Mouse (Mus musculus): Measurements from ENCODE around the gene Epb41l1. TPM values are rescaled to one million over a fixed set of nuclear protein-coding genes. Genes with fewer than 3 reads are reported as not detected.
A peak's percentile ranks its signal among the peaks of the same experiment; 100 is the strongest.

Gene Epb41l1
- polyA plus RNA-seq, 1 experiment from 2014 or later: 6.2 TPM

DNA sequence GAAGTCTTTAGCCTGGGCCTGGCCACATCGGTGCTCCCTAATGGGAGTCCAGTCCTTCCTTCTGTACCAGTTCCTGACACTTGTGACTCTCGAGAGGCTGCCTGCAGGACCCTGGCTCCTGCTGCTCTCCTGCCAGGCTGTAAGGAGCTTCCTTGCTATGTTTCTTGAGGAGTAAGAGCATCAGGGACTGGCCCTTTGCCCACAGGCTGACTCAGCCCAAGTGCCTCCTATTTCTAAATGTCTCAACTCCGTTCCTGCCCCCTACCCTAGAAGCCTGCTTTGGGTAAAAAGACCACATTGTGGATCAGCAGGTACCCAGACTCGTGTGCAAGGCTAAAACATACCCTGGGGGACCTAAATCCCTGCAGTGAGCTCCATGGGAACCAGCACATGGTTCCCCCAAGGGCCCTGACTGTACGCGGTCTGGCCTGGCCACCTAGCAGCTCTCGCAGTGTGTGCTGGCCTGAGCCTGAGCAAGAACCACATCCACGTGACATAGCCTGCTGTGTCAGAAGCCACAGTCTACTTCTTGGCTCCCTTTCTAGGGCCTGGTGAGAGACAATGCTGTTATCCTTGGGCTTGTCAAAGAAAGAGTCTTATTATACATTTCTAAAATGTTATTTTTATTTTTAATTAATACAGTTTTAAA, 67.6 kb downstream of the Epb41l1 start:
- Histone ChIP-seq H3K4me1 (ENCODE audit: control insufficient read depth, insufficient read depth, low read length) (no peaks in the 10 kb centered on the region), H3K4me2 (replicated peaks; ENCODE audit: low read depth, low read length) (no peak overlapping the region), H3K9me3 (ENCODE audit: control insufficient read depth, low read depth, low read length) (no peaks in the 10 kb centered on the region), H3K9ac (replicated peaks; ENCODE audit: low read depth, low read length) (no peak overlapping the region), H3K27ac (ENCODE audit: low read length) (no peak overlapping the region), H3K36me3 (ENCODE audit: control insufficient read depth, insufficient read depth, low read length) (no peaks in the 10 kb centered on the region), H3K4me3 (ENCODE audit: low read depth, low read length) (no peak overlapping the region), H3K27me3 (ENCODE audit: control insufficient read depth, insufficient read depth, low read length) (no peaks in the 10 kb centered on the region)
- ATAC-seq (ENCODE audit: insufficient number of reproducible peaks, insufficient read depth, low FRiP score, low read depth): no peak
- 85% methylated on average over 8 of the region's 8 CpGs for WGBS

GRCm38 (mm10) chr2:156490176-156490575, 69.5 kb downstream of the Epb41l1 start:
- Histone ChIP-seq H3K36me3 (ENCODE audit: control insufficient read depth, insufficient read depth, low read length) (peaks cover 2% of the 10 kb centered on the region), H3K27me3 (ENCODE audit: control insufficient read depth, insufficient read depth, low read length) (no peaks in the 10 kb centered on the region), H3K27ac (ENCODE audit: low read length) (no peak overlapping the region), H3K4me1 (ENCODE audit: control insufficient read depth, insufficient read depth, low read length) (no peaks in the 10 kb centered on the region), H3K4me2 (replicated peaks; ENCODE audit: low read depth, low read length) (no peak overlapping the region), H3K4me3 (ENCODE audit: low read depth, low read length) (no peak overlapping the region), H3K9ac (replicated peaks; ENCODE audit: low read depth, low read length) (no peak overlapping the region), H3K9me3 (ENCODE audit: control insufficient read depth, low read depth, low read length) (no peaks in the 10 kb centered on the region)
- no peak for ATAC-seq (ENCODE audit: insufficient number of reproducible peaks, insufficient read depth, low FRiP score, low read depth)
- WGBS: 48% methylated on average over 11 of the region's 11 CpGs

- Histone ChIP-seq H3K27ac (ENCODE audit: low read length) (no peak overlapping the region), H3K27me3 (ENCODE audit: control insufficient read depth, insufficient read depth, low read length) (no peaks in the 10 kb centered on the region), H3K4me3 (ENCODE audit: low read depth, low read length) (no peak overlapping the region), H3K4me2 (replicated peaks; ENCODE audit: low read depth, low read length) (no peak overlapping the region), H3K9me3 (ENCODE audit: control insufficient read depth, low read depth, low read length) (no peaks in the 10 kb centered on the region), H3K36me3 (ENCODE audit: control insufficient read depth, insufficient read depth, low read length) (peaks cover 10% of the 10 kb centered on the region), H3K4me1 (ENCODE audit: control insufficient read depth, insufficient read depth, low read length) (no peaks in the 10 kb centered on the region), H3K9ac (replicated peaks; ENCODE audit: low read depth, low read length) (no peak overlapping the region)
- 73% methylated on average over 5 of the region's 5 CpGs for WGBS
- ATAC-seq (ENCODE audit: insufficient number of reproducible peaks, insufficient read depth, low FRiP score, low read depth): no peak
Measured at GRCm38 (mm10) chr2:156491796-156492195, 71.1 kb downstream of the Epb41l1 start.

GRCm38 (mm10) chr2:156493766-156494165, 73.1 kb downstream of the Epb41l1 start:
- H3K36me3 ChIP-seq (ENCODE audit: control insufficient read depth, insufficient read depth, low read length): peaks cover 10% of the 10 kb centered on the region
- no peak overlapping the region for H3K9ac ChIP-seq (replicated peaks; ENCODE audit: low read depth, low read length)
- no peaks in the 10 kb centered on the region for H3K4me1 ChIP-seq (ENCODE audit: control insufficient read depth, insufficient read depth, low read length)
- no peaks in the 10 kb centered on the region for H3K27me3 ChIP-seq (ENCODE audit: control insufficient read depth, insufficient read depth, low read length)
- WGBS: 48% methylated on average over 9 of the region's 9 CpGs
- no peak for ATAC-seq (ENCODE audit: insufficient number of reproducible peaks, insufficient read depth, low FRiP score, low read depth)
- H3K9me3 ChIP-seq (ENCODE audit: control insufficient read depth, low read depth, low read length): no peaks in the 10 kb centered on the region
- no peak overlapping the region for H3K4me2 ChIP-seq (replicated peaks; ENCODE audit: low read depth, low read length)
- H3K4me3 ChIP-seq (ENCODE audit: low read depth, low read length): no peak overlapping the region
- no peak overlapping the region for H3K27ac ChIP-seq (ENCODE audit: low read length)

DNA sequence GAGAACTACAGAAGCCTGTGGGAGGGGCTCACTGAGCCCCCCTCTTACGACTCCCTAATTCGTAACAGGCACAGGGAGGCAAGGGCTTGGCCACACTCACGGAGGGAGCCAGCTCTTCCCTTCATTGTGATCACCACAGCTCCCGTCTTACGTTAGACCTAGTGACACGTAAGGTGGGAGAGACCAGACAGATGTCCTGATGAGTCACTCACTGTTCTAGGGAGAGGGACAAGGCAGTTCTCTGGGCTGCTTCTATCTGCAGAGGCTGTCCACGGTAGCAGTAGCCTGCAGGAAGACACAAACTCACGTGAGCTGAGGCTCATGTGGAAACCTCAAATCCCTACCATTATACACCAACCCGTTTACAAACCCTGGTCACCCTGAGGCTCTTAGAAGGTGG, 73.8 kb downstream of the Epb41l1 start:
- WGBS: 82% methylated on average over 9 of the region's 9 CpGs
- Histone ChIP-seq H3K4me3 (ENCODE audit: low read depth, low read length) (no peak overlapping the region), H3K36me3 (ENCODE audit: control insufficient read depth, insufficient read depth, low read length) (peaks cover 10% of the 10 kb centered on the region), H3K9ac (replicated peaks; ENCODE audit: low read depth, low read length) (no peak overlapping the region), H3K27ac (ENCODE audit: low read length) (no peak overlapping the region), H3K9me3 (ENCODE audit: control insufficient read depth, low read depth, low read length) (no peaks in the 10 kb centered on the region), H3K4me2 (replicated peaks; ENCODE audit: low read depth, low read length) (no peak overlapping the region), H3K27me3 (ENCODE audit: control insufficient read depth, insufficient read depth, low read length) (no peaks in the 10 kb centered on the region), H3K4me1 (ENCODE audit: control insufficient read depth, insufficient read depth, low read length) (no peaks in the 10 kb centered on the region)
- peak; percentile 43; the same call in 1 of the 2 replicates for ATAC-seq (ENCODE audit: insufficient number of reproducible peaks, insufficient read depth, low FRiP score, low read depth)

- H3K9ac ChIP-seq (replicated peaks; ENCODE audit: low read depth, low read length): no peak overlapping the region
- ATAC-seq (ENCODE audit: insufficient number of reproducible peaks, insufficient read depth, low FRiP score, low read depth): peak; percentile 38; the same call in 1 of the 2 replicates
- 90% methylated on average over 12 of the region's 12 CpGs for WGBS
Measured at GRCm38 (mm10) chr2:156494875-156495274, 74.2 kb downstream of the Epb41l1 start.

GRCm38 (mm10) chr2:156496816-156497566, 76.3 kb downstream of the Epb41l1 start:
- Histone ChIP-seq H3K9ac (replicated peaks; ENCODE audit: low read depth, low read length) (no peak overlapping the region), H3K36me3 (ENCODE audit: control insufficient read depth, insufficient read depth, low read length) (peaks cover 17% of the 10 kb centered on the region), H3K4me1 (ENCODE audit: control insufficient read depth, insufficient read depth, low read length) (no peaks in the 10 kb centered on the region), H3K9me3 (ENCODE audit: control insufficient read depth, low read depth, low read length) (no peaks in the 10 kb centered on the region), H3K27me3 (ENCODE audit: control insufficient read depth, insufficient read depth, low read length) (no peaks in the 10 kb centered on the region), H3K4me3 (ENCODE audit: low read depth, low read length) (no peak overlapping the region), H3K4me2 (replicated peaks; ENCODE audit: low read depth, low read length) (no peak overlapping the region), H3K27ac (ENCODE audit: low read length) (no peak overlapping the region)
- ATAC-seq (ENCODE audit: insufficient number of reproducible peaks, insufficient read depth, low FRiP score, low read depth): no peak
- WGBS: 73% methylated on average over 5 of the region's 5 CpGs

More at GRCm38 (mm10) chr2:156494875-156495274, 74.2 kb downstream of the Epb41l1 start:
- Histone ChIP-seq H3K4me2 (replicated peaks; ENCODE audit: low read depth, low read length) (no peak overlapping the region), H3K4me3 (ENCODE audit: low read depth, low read length) (no peak overlapping the region), H3K36me3 (ENCODE audit: control insufficient read depth, insufficient read depth, low read length) (peaks cover 13% of the 10 kb centered on the region), H3K27ac (ENCODE audit: low read length) (no peak overlapping the region), H3K27me3 (ENCODE audit: control insufficient read depth, insufficient read depth, low read length) (no peaks in the 10 kb centered on the region), H3K9me3 (ENCODE audit: control insufficient read depth, low read depth, low read length) (no peaks in the 10 kb centered on the region), H3K4me1 (ENCODE audit: control insufficient read depth, insufficient read depth, low read length) (no peaks in the 10 kb centered on the region)

- 53% methylated on average over 5 of the region's 5 CpGs for WGBS
Measured at GRCm38 (mm10) chr2:156497915-156498314, 77.2 kb downstream of the Epb41l1 start.

More at GRCm38 (mm10) chr2:156497915-156498314, 77.2 kb downstream of the Epb41l1 start:
- Histone ChIP-seq H3K9me3 (ENCODE audit: control insufficient read depth, low read depth, low read length) (no peaks in the 10 kb centered on the region), H3K4me1 (ENCODE audit: control insufficient read depth, insufficient read depth, low read length) (no peaks in the 10 kb centered on the region), H3K4me3 (ENCODE audit: low read depth, low read length) (no peak overlapping the region), H3K27me3 (ENCODE audit: control insufficient read depth, insufficient read depth, low read length) (no peaks in the 10 kb centered on the region), H3K9ac (replicated peaks; ENCODE audit: low read depth, low read length) (no peak overlapping the region), H3K27ac (ENCODE audit: low read length) (no peak overlapping the region), H3K4me2 (replicated peaks; ENCODE audit: low read depth, low read length) (no peak overlapping the region), H3K36me3 (ENCODE audit: control insufficient read depth, insufficient read depth, low read length) (peaks cover 21% of the 10 kb centered on the region)
- no peak for ATAC-seq (ENCODE audit: insufficient number of reproducible peaks, insufficient read depth, low FRiP score, low read depth)
